Mouse (Mus musculus) left cerebral cortex, postnatal 4 days (tissue): Measurements from ENCODE around the gene Tmem50a. TPM values are rescaled to one million over a fixed set of nuclear protein-coding genes. Genes with fewer than 3 reads are reported as not detected.
A peak's percentile ranks its signal among the peaks of the same experiment; 100 is the strongest.

ENCODE experiments used
- DNase-seq: peaks from one replicate; pipeline ENCODE4 v3.0.0-alpha.2; 2022
- intact Hi-C: fragments of 180-260 bp; cut with DNase I; formaldehyde crosslinking; loops from one replicate; pipeline ENCODE4 v1.15.1; 2025
- total RNA-seq, 2 experiments: library from RNA; stranded (reverse); gene quantifications; 2 replicates each; pipeline ENCODE4 v1.2.3; 2021

Gene Tmem50a
- total RNA-seq, 2 experiments from 2014 or later, result 117 to 120 TPM

DNA sequence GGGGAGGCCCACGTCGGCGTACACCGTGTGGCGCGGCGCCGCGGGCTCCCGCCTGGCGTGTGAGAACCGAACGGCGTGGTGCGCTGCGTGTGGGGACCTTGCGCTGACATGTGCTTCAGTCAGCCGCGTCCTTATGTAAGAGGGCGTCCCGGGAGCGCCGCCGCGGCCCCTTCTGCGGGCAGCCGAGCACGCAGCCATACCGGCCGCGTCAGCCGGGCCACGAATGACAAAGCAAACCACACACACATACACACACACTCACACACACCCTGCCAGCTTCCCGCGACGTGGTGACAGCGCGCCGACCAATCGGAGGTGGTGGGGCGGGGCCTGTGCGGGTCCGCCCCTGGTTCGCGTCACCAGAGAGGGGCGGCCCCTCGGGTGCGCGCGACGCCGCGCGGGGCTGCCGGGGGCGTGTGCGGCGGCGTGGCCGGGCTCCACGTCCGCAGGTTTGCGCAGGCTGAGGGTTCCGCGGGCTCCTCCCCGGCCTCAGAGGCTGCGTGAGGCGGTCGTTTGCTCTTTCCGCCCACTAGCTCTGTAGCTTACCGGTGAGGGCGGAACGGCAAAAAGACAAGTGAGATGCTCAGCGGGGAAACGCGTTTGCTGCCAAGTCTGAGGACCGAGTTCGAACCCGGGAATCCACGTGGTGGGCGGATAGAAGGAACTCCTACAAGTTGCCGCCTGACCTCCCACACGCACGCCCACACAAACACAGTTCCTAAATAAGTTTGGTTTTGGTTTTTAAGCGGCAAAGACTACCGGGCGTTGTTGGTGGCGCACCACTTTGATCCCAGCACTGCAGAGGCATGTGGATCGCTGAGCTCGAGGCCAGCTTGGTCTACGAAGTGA lies 61.0 kb downstream of the Tmem50a start:
- peak; percentile 97 for DNase-seq
- intact Hi-C loops, result no loop called here

DNA sequence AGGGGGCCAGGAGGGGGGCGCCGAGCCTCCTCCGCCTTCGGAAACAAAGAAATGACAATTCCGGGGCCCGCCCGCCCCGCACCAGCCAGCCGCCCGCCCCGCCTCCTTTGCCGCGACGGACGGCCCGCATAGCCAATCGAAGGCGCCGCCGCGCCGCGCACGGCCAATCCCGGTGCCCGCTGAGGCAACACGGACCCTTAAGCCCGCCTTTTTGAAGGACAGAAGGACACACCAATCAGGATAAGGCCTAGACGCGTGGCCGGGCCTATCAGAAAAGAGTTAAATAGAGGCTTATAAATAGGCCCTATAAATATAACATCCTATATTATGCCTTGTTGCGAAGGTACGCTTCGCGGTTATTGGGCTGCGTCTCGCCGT lies 61.6 kb downstream of the Tmem50a start, which contains the start of gene Maco1:
Maco1 (minus strand) TSS at position 87 of the 378 bp plus-strand sequence.
- intact Hi-C loops, result no loop called here
- DNase-seq, result peak; percentile 98

DNA sequence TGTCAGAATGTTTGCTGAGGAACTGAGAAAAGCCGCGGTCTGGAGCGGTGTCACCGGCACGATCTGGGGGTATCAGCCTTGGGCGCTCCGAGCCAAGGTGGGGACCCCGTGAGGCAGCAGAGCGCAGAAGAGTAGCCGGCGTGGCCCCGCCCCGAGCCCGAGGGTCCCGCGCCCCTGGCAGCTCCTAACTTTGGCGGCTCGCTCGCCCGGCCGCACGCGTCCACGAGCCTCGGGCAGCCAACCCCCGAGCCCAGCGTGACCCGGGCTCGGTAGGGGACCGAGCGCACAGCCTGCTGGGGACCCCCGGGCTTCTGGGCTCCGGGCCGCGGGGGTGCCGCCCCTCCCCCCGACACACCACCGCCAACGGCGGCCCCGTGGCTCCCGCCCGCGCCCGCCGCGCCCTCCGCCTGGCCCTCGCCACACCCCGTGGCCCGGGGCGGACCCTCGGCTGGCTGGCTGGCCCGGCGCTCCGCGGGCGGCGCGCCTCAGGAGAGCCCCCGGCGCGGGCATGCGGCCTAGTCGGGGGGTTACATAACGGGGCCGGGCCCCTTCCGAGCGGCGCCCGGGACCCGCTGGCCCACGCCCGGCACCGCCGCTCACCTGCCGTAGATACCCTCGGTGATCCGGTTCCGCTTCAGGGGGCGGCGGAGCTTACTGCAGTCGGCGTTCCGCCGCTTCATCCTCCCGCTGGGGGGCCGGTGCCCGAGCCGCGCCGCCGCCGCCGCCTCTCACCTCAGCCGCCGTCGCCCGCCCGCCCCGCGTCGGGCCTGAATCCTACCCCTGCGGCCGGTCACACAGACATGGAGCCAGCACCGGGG lies 62.2 kb downstream of the Tmem50a start:
- intact Hi-C loops, result no loop called here
- peak; percentile 51 for DNase-seq

DNA sequence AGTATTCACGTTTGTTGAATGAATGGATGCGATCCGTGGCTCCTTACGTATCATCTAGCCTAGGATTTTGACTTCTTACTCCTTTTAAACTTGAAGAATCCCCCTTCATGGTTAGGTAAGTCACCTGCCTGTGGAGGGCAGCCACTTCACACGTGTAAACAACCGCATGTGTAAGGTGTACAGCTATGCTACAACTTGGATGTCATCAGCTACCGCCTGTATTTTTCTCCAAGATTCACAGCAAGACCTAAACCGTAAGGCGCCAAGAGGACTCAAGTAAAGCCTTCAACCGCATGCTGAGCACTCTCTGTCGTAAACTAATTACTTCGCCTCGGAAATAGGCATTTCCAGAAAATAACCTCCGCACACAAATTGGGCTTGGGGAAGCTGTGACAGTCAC lies 62.9 kb downstream of the Tmem50a start:
- intact Hi-C loops, result no loop called here
- no peak for DNase-seq

DNA sequence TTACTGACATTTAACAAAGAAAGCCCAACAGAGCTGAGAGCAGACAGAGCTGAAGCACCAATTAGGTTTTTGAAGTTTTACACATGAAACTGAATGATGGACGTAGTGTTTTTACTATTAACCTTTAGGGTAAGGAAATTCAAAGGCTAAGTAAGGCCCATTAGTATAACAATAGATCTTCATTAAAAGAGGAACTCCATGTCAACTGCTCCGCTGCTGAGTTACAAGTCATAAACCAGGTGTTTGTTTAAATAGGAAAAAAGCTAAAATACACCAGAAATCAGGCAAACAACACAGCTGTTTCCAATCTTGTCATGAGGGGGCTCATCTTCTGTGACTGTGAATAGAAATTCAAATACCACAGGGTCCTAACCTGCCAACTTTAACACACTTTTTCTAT lies 63.6 kb downstream of the Tmem50a start:
- intact Hi-C loops, result no loop called here
- no peak for DNase-seq

DNA sequence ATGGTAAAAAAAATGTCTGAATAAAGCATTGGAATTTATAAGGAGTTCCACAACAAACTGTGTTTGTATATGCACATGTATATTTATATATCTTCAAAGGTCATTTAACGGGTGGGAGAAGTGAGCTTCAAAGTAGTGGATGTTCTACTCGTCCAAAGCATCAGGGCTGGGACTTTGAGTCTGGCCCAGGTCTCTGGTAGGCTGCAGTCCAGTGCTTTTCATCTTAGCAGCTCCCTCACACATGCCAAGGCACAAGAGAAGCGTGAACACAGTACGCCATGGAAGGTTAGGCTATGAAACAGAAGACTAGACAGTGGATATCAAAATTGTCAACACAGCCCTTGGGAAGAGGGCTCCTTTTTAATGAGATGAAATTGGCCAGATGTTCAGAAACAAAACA lies 64.3 kb downstream of the Tmem50a start:
- DNase-seq, result no peak
- intact Hi-C loops, result no loop called here

Other genes with a start within 250 kb of the Tmem50a start
- 10 to 100 TPM; 12.2 to 13.7 TPM for gene Man1c1, start 210.7 kb downstream of the Tmem50a start, total RNA-seq
- gene Ldlrap1, start 147.0 kb downstream of the Tmem50a start, total RNA-seq, result 1 to 10 TPM; 1.9 to 4.1 TPM
- gene Maco1, start 61.7 kb downstream of the Tmem50a start, total RNA-seq, result 10 to 100 TPM; 82.5 to 84.3 TPM
- gene Rhd, start 50.5 kb downstream of the Tmem50a start, total RNA-seq, result not detected
- gene Rsrp1, start 8.6 kb upstream of the Tmem50a start, total RNA-seq, result 100 to 1,000 TPM; 231 to 238 TPM
- 10 to 100 TPM; 37.5 to 40.4 TPM for gene Syf2, start 15.9 kb upstream of the Tmem50a start, total RNA-seq
- gene Runx3, start 205.6 kb upstream of the Tmem50a start, total RNA-seq, result under 1 TPM in 1 of 2 experiments, not detected in 1; 0.08 TPM